Mouse (Mus musculus): Measurements from ENCODE around the gene Pde3a. TPM values are rescaled to one million over a fixed set of nuclear protein-coding genes. Genes with fewer than 3 reads are reported as not detected.

Pde3a gene
- total RNA-seq, 2 experiments from 2014 or later = 51.1 to 64.5 TPM

DNA sequence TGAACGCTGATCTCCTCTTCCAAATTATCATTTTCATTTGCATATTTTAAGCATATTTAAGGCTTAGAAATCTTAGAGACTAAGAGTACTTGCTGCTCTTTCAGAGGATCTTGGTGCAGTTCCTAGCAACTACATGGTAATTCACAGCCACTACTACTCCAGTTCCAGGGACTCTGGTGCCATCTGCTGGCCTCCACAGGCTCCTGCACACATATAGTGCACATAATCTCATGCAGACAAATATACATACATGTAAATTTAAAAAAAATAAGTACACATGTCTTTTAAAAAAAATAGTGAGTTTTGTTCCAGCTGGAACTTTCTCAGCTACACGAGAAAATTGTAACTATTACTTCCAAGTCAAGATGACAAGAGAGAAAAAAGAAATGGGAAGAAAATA lies 221.2 kb downstream of the Pde3a start:
- intact Hi-C loops (cut with DNase I) = no loop called here
- no peak for DNase-seq

DNA sequence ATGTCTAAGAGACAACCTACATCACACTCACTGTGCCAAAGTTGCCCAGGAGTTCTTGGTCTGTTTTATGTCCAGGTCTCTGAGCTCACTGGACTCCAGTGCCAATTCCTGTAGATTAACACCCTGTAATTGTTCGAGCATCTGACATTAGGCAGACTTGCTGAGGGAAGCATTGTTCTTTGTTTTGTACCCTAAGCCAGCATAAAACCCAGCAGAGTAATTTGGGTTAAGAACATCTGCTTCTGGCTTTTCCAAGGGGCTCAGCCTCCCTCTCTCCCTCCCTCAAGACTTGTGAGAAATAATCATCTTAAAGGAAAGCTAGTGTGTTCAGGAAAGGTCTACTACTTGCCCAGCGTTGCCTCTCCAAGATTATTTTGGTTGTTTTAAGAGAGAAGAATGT lies 225.2 kb downstream of the Pde3a start:
- intact Hi-C loops (cut with DNase I) = no loop called here
- DNase-seq = no peak

DNA sequence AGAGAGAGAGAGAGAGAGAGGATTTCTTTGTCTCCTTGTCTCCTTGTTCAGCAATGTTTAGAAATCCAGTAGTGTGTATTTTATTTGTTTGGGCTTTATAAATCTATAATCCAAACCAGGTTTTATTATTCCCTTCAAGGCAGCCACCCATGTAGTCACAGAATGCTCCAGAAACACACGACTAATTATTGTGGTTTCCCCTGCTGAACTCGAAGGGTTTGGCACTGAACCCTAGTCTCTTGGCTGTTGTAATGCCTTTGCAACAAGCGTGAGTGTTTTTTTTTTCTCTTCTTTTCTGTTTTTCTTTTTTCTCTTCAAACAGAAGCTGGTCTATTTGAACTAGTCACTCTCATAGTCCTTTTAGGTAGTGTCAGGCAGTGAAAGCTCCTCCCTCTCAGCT lies 225.6 kb downstream of the Pde3a start:
- DNase-seq = no peak
- intact Hi-C loops (cut with DNase I) = no loop called here

DNA sequence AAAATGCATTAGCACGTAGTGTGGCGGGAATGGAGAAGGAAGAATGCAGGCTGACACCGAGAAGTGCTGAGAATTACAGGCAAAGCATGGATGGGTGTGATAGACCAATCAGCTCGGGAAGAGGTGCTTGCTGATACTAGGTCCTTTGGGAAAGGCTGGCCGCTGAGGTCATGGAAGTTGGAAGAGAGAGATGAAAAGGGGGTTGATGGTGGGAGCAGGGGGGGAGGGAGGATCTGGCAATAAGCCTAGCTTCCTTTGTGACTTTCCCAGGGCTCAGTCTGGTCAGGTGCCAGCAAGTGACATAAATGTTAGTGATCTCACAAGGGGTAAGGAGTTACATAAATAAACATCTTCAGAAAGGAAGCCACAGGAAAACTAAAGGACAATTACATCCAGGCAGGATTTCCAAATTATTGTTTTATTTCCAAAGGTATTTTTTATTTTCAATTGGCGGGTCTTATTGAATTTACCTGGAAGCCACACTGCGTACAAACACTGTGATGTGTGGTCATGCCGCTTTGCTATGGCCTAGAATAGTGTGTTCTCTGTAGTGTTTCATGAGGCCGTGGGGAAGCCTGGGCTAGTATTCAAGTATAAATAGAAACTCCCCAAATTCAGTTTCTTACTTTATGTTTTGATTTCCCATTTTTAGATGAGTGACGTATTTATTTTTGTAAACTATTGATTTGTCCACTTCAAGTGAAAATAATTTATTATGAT lies 236.4 kb downstream of the Pde3a start:
- intact Hi-C loops (cut with DNase I) = loop anchor here (5.0 kb wide), 2 partner anchors 92 to 312 kb away; no protein-coding TSS in a partner anchor
- peak; percentile 13 to 36 for DNase-seq

DNA sequence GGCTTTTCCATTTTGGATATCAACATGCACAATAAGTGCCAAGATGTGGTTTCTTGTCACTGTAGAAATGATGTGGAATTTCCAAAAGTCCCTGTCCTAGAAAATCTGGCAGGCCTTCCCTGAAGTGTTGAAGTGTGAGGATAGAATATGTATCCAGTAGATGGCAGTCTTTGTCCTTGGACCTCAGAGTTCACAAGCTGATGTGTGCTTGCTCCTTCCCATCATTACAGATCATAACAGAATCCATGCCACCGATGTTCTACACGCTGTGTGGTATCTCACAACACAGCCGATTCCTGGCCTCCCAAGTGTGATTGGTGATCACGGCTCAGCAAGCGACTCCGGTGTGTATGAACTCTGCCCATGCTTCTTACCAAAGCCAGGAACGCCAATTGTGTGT lies 238.2 kb downstream of the Pde3a start:
- no peak for DNase-seq

DNA sequence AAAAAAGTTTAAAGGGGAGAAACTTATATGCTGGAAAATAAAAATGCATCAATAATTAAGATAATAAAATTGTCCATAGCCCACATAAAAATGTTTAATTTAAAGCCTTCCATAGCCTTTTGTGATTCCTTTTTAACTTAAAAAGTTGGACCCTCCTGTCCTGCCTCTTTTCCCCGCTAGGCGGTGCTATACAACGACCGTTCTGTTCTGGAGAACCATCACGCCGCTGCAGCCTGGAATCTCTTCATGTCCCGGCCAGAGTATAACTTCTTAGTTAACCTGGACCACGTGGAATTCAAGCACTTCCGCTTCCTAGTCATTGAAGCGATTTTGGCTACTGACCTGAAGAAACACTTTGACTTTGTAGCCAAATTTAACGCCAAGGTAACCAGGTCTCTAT lies 239.6 kb downstream of the Pde3a start:
- DNase-seq = peak; percentile 23 to 66
- intact Hi-C loops (cut with DNase I) = loop anchor here (5.0 kb wide), 2 partner anchors 89 to 309 kb away; no protein-coding TSS in a partner anchor

More for the DNA sequence above, 238.2 kb downstream of the Pde3a start:
- intact Hi-C loops (cut with DNase I) = loop anchor here (5.0 kb wide), 2 partner anchors 90 to 310 kb away; no protein-coding TSS in a partner anchor

DNA sequence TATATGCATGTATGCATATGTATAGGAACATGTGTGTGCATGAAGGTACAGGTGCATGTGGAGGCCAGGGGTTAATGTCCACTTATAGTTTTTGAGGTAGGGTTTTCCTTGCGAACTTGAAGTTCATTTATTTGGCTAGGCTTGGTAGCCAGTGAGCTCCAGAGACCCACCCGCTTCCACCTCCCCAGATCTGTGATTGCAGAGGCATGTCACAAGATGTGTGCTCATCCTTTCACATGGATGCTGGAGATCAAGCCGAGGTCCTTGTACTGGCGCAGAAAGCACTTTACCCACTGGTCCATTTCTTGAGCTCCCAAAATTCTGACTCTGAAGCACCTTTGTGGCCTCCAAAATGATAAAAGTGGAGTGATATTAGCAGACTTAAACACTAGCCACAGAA lies 245.8 kb downstream of the Pde3a start:
- intact Hi-C loops (cut with DNase I) = no loop called here

DNA sequence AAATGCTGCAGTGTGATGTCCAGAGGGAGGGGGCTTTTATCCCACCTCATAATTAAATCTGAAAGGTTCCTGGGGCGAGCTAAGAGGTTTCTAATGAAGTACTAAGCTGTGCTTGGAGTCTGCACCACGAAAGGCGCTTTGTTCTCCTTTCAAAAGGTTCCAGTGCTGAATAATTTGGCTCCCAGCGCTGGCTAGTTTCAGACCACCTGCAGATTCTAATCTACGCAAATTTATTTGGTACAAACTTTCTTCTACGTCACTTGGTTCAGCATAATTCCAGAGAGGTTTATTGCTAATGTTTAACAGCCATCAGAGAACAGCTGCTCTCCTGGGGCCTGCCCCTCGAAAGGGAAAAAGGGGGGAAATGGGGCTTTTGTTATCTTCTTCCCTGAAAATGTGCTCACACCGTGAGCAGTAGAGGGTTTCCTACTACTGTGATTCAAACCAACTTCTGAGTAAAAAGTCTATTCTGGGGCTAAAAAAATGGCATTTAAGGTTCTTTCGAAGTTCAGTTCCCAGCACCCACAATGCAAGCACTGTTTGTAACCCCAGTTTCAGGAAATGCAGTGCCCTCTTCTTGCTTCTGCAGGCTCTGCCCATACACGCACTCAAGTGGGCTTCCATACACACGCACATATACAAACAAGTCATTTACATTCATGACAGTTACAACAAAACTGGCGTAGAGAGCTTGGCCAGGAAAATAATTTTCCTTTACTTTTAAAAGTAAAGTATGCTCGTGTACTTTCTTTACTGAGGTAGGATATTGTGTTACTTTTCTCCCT lies 246.8 kb downstream of the Pde3a start:
- no peak for DNase-seq

More for the DNA sequence above, 245.8 kb downstream of the Pde3a start:
- DNase-seq = no peak

DNA sequence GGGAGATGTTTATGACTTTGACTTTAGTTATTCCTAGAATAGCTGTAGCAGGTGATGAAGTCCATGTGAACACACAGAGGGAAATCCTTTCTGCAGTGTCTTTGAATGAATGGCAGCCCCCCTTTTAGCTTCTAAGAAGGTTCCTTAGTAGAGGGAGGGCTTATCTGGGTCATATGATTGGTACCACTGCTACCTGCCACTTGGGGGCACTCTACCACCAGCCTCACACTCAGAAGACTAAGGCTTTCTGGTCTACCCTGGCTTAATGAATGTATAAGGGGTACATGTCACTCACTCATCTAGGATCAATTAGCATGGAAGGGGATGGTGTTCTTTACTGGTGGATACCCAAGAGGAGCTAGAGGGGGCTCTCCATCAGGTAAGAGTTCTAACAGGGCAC lies 250.4 kb downstream of the Pde3a start:
- intact Hi-C loops (cut with DNase I) = no loop called here
- DNase-seq = peak in 1 of 2 experiments; percentile 13

More for the DNA sequence above, 246.8 kb downstream of the Pde3a start:
- intact Hi-C loops (cut with DNase I) = no loop called here

DNA sequence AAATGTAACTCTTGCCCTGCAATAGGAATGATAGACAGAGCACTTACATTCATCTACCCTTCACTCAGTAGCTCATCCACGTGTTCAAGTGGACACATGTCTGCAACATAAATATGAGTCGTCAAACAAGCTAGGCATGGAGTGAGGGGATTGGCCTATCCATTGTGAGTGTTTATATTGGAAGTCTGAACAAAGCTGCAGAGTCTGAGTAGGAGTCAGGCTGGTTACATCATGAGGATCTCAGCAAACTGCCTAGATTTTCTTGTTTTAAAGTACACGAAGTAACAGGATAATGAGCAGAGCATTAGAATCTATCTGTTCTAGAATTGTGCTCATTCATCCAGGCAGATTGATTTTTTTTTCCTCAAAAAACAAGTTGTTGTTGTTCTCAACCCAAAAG lies 252.1 kb downstream of the Pde3a start:
- intact Hi-C loops (cut with DNase I) = no loop called here

DNA sequence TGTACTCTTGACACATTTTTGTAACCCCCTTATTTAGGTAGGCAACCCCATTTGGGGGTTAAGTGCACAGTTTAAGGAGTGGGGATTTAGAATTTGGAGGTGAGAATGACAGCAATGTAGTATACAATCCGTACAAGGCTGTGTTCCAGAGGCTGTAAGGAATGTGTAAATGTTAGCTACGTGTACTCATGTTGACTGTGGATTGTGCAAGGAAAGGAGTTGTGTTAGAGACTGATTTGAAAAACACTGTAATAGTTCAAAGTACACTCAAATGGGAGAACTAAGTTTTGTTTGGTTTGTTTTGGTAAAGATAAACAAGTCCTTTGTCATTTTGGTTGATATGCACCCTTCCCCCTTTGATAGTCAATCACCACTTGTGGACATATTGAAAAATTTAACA lies 273.5 kb downstream of the Pde3a start:
- no peak for DNase-seq
- intact Hi-C loops (cut with DNase I) = no loop called here

More for the DNA sequence above, 252.1 kb downstream of the Pde3a start:
- DNase-seq = no peak

DNA sequence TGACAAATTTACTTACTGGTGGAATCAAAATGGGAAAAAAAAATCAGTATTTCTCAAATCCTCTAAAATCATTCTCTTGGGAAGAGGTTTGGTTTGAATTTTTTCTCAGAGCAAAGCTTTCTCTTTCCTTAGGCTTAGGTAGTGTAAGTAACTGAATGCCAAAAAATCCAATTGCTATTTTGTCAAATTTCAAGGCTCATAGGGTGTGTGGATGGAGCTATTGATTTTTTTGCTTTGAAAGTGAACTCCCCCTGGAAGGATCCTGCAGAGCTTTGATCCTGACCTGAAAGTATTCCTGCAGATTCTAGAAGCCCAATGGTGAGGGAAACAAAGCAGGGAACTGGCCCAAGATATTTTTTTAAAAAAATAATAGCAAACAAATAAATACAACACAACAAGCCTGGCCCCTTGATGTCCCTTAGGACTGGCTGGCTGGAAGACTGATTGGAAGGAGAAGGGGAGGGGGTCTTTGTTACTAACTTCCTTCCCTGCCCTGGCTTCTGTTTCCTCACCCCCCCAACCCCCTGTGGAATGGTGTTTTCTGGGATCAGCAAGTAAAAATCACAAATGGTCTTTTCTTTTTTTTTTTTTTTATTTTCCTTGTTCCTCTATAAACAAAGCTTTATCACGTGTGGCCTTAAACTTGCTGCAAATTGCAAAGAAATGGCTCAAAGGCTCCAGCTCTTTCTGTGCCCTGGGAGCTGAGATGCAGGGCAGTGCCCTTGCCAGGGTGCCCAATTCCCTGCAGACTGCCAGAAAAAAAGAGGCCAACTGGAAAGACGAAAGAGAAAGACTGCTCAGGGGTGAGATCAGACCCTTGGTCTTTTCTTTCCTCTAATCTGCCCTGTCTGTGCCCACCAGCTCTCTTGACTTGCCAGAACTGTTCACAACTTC lies 274.9 kb downstream of the Pde3a start, which contains the start of gene Slco1c1:
Slco1c1 (plus strand) TSS at position 622 of the 894 bp plus-strand sequence.
- intact Hi-C loops (cut with DNase I) = no loop called here
- DNase-seq = no peak

DNA sequence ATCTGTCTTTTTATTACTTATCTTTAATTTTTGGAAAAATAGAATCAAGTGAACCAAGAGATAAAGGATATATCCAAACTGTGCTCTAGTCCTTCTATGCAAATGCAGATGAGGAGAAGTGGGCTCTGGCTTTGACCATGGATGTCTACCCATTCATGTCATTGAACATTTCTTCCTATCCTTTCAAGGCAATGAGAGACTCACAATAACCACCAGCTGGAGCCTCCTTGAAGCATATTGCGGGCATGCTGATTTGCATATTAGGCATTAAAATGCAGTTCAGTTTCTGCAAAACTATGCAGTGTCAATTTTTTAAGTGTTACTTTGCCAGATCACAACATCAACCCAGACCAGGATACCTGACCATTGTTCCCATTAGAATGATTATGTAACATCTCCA lies 276.7 kb downstream of the Pde3a start:
- intact Hi-C loops (cut with DNase I) = no loop called here
- no peak for DNase-seq

DNA sequence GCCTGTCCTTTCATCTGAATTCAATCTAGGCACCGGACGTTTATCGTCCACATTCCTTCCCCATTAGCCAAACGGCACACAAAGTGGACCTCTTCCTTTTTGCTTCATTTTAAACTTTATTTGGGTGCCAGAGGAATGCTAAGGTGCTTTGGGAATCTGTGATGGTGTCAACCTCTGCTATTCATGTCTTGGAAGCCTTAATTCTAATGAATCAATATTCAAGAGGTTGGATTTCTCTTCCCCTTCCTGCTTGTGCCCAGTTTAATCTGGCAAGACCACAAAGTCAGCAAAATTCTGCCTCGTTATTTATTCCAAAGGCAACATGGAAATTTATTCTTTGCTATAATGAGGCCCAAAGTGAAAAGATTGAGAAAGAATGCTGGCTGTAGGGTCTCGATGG lies 281.8 kb downstream of the Pde3a start:
- intact Hi-C loops (cut with DNase I) = no loop called here
- no peak for DNase-seq

DNA sequence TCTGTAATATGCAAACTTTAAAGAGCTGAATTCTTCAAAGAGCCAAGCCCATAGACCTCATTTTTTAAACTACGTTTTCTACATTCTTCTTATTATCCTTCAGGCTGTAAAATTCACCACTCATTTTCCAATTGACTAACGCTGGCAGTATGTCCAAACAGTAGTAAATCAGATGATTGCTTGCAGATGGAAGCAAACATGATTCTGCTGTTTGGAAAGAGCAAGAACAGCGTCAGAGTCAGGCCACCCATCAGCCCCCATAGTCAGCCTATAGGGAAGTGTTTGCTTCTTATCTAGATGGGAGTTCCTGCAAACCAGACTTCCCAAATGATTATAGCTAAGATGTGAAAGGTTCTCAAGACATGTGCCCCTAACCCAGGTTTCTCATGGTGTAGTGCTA lies 288.2 kb downstream of the Pde3a start:
- intact Hi-C loops (cut with DNase I) = no loop called here
- DNase-seq = no peak

DNA sequence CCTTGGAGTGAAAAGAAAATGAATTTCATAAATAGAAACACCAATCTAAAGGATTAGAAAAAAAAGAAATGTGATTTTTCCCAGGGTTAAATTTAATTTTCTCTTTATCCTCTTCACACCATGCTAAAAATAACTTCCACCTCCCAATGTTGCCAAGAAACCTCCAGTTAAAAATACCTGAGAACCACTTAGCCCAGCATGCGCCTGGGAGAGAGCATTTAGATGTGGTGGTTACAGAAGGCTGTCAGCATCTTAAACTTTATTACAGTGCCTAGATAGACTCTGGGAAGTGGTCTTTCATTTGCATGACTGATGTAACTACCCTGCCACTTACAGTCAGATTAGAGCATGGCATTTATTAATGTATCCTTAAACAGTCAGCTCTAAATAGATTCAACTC lies 292.1 kb downstream of the Pde3a start:
- DNase-seq = no peak
- intact Hi-C loops (cut with DNase I) = no loop called here

DNA sequence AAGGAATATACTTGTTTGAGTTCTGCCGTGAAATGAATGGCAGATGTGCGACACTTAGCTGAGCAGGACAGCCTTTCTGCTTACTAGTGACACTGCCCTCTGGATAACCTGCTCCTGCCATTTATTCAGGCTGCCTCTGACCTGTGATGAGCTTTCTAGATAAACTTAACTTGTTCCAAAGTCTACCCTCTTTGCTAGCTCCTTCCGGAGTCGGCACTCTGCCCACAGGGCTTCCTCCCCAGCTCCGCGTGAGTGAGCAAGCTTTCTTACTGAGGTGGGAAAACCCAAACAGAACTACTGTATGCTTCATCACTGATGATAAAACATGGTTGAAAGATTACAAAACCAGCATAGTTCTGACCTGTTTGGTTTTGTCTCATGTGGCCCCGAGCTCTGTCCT lies 294.3 kb downstream of the Pde3a start:
- intact Hi-C loops (cut with DNase I) = no loop called here
- no peak for DNase-seq
